Mouse (Mus musculus) C2C12 (cell line): ENCODE results near the gene Inpp5b. TPM values are rescaled to one million over a fixed set of nuclear protein-coding genes. Genes with fewer than 3 reads are reported as not detected.
"Not testable (repeated sequence)": the region's sequence is repeated elsewhere in the genome, so short reads cannot be mapped to it uniquely, and the experiment has no call there.

Experiments used
- H3K27me3 ChIP-seq: one replicate; pipeline ENCODE4 v1.6.1; 2011; ENCODE audit not compliant: control insufficient read depth, insufficient read depth, insufficient read length
- H3K36me3 ChIP-seq: one replicate; pipeline ENCODE4 v1.6.1; 2011; ENCODE audit not compliant: control insufficient read depth, insufficient read depth
- H3K4me3 ChIP-seq: one replicate; pipeline ENCODE4 v1.5.1; 2011; ENCODE audit warnings: mild to moderate bottlenecking, control low read depth; ENCODE audit not compliant: poor library complexity, insufficient read depth, severe bottlenecking
- H3K79me2 ChIP-seq: one replicate; pipeline ENCODE4 v1.6.1; 2011; ENCODE audit not compliant: control insufficient read depth, insufficient read depth
- H3K79me3 ChIP-seq: one replicate; pipeline ENCODE4 v1.6.1; 2011; ENCODE audit warnings: low read depth, control low read depth
- H3ac ChIP-seq: one replicate; pipeline ENCODE3; 2011; ENCODE audit warnings: low read depth; ENCODE audit not compliant: control insufficient read depth, insufficient read length
- CEBPB ChIP-seq: IDR thresholded peaks from one replicate; pipeline ENCODE4 v1.6.1; 2011; ENCODE audit warnings: low read depth, mild to moderate bottlenecking, control low read depth, moderate library complexity
- CTCF ChIP-seq: IDR thresholded peaks from one replicate; pipeline ENCODE4 v1.5.1; 2011; ENCODE audit not compliant: control insufficient read depth, insufficient read depth, insufficient read length
- FOSL1 ChIP-seq: IDR thresholded peaks from one replicate; pipeline ENCODE4 v1.8.0; 2011; ENCODE audit warnings: mild to moderate bottlenecking, low read length; ENCODE audit not compliant: poor library complexity, insufficient read depth, severe bottlenecking
- MAX ChIP-seq: IDR thresholded peaks from one replicate; pipeline ENCODE4 v1.6.1; 2011; ENCODE audit warnings: mild to moderate bottlenecking, control low read depth
- MYOD1 ChIP-seq: IDR thresholded peaks from one replicate; pipeline ENCODE4 v1.6.1; 2011; ENCODE audit warnings: low read depth; ENCODE audit not compliant: control insufficient read depth, insufficient read length
- MYOG ChIP-seq: IDR thresholded peaks from one replicate; pipeline ENCODE4 v1.6.1; 2011; ENCODE audit not compliant: control insufficient read depth, insufficient read length; ENCODE audit errors: extremely low read depth
- USF1 ChIP-seq: IDR thresholded peaks from one replicate; pipeline ENCODE4 v1.6.1; 2011; ENCODE audit warnings: low read depth, mild to moderate bottlenecking, control low read depth, moderate library complexity
- polyA plus RNA-seq: library from polyadenylated mRNA; unstranded; fragments of >200 nt; fragmentation: generic; extraction: Trizol; gene quantifications from one replicate; pipeline ENCODE4 v1.2.1, GENCODE M21; 2012; ENCODE audit warnings: missing spikeins

Gene Inpp5b
- polyA plus RNA-seq, 1 experiment, result 13.8 TPM

- Histone ChIP-seq H3K36me3 (peaks cover 42% of the 10 kb centered on the region), H3K27me3 (no peaks in the 10 kb centered on the region), H3ac (peak overlapping the region; percentile 56), H3K79me2 (peaks cover 42% of the 10 kb centered on the region), H3K4me3 (no peak overlapping the region), H3K79me3 (peaks cover 37% of the 10 kb centered on the region)
- TF ChIP-seq USF1, result no peak
- TF ChIP-seq MYOD1, result peak; percentile 41
- TF ChIP-seq MAX, result peak; percentile 56
These were observed 32.9 kb upstream of the Inpp5b start for GRCm38 (mm10) chr4:124708518-124709477.

- no peak overlapping the region for H3K4me3 ChIP-seq
- H3ac ChIP-seq, result peak overlapping the region; percentile 41
- peaks cover 26% of the 10 kb centered on the region for H3K79me3 ChIP-seq
- peaks cover 30% of the 10 kb centered on the region for H3K36me3 ChIP-seq
- TF ChIP-seq CTCF (no peak), FOSL1 (no peak), CEBPB (no peak)
- H3K27me3 ChIP-seq, result no peaks in the 10 kb centered on the region
- peaks cover 34% of the 10 kb centered on the region for H3K79me2 ChIP-seq
These were observed 31.6 kb upstream of the Inpp5b start for GRCm38 (mm10) chr4:124709961-124710446.

GRCm38 (mm10) chr4:124710776-124711291 is 30.8 kb upstream of the Inpp5b start:
- Histone ChIP-seq H3K79me3 (peaks cover 26% of the 10 kb centered on the region), H3K79me2 (peaks cover 34% of the 10 kb centered on the region), H3K4me3 (no peak overlapping the region), H3ac (no peak overlapping the region), H3K27me3 (no peaks in the 10 kb centered on the region), H3K36me3 (peaks cover 23% of the 10 kb centered on the region)
- TF ChIP-seq FOSL1 (no peak), MAX (no peak), CEBPB (no peak), USF1 (no peak), MYOD1 (no peak), CTCF (no peak), MYOG (no peak)

- no peak overlapping the region for H3K4me3 ChIP-seq
- H3K79me3 ChIP-seq, result peaks cover 19% of the 10 kb centered on the region
- no peak for TF ChIP-seq CEBPB
- TF ChIP-seq MYOG, result no peak
- no peak for TF ChIP-seq MYOD1
- TF ChIP-seq USF1, result no peak
- no peak for TF ChIP-seq FOSL1
- TF ChIP-seq CTCF, result no peak
- no peak overlapping the region for H3ac ChIP-seq
- H3K27me3 ChIP-seq, result no peaks in the 10 kb centered on the region
- H3K36me3 ChIP-seq, result peaks cover 21% of the 10 kb centered on the region
- peaks cover 33% of the 10 kb centered on the region for H3K79me2 ChIP-seq
These were observed 29.0 kb upstream of the Inpp5b start for GRCm38 (mm10) chr4:124712618-124713017.

- H3K79me3 ChIP-seq, result peaks cover 22% of the 10 kb centered on the region
- peaks cover 36% of the 10 kb centered on the region for H3K79me2 ChIP-seq
- not testable (repeated sequence) for H3K4me3 ChIP-seq, H3K27me3 ChIP-seq, H3ac ChIP-seq
- H3K36me3 ChIP-seq, result peaks cover 28% of the 10 kb centered on the region
These were observed 27.8 kb upstream of the Inpp5b start for GRCm38 (mm10) chr4:124713850-124714249.
